ENCODE assay signal across 8 mouse cellular contexts in genomic region chr3:105053698-105054001, GRCm38 (mm10). TPM values are rescaled to one million over a fixed set of nuclear protein-coding genes. Genes with fewer than 3 reads are reported as not detected.
DNase-seq lines count a peak whose midpoint lies in the region; ATAC-seq and TF ChIP-seq lines count a peak whose summit lies in the region.

No protein-coding gene starts in this region.

- peak overlapping the region; percentile 72 for H3K4me3 ChIP-seq in heart, embryonic 12.5 days
- H3K4me3 ChIP-seq in CH12.LX (replicated peaks in 1 of 3; ENCODE audit: low read depth in 2 of 3, low read length in 2 of 3, poor library complexity in 1 of 3), result no peak overlapping the region
- H3K4me3 ChIP-seq in forebrain, postnatal 0 days (ENCODE audit: low read depth, low read length), result peak overlapping the region; percentile 67
- peak overlapping the region; percentile 70 for H3K4me3 ChIP-seq in liver, postnatal 0 days (ENCODE audit: low read depth, low read length)

- no peaks in the 10 kb centered on the region for H3K36me3 ChIP-seq in heart, embryonic 12.5 days
- H3K36me3 ChIP-seq in CH12.LX (replicated peaks in 1 of 2; ENCODE audit: control insufficient read depth in 1 of 2, insufficient read depth in 1 of 2, low read length in 1 of 2), result no peaks in the 10 kb centered on the region
- H3K36me3 ChIP-seq in forebrain, postnatal 0 days (ENCODE audit: insufficient read depth), result no peaks in the 10 kb centered on the region
- no peaks in the 10 kb centered on the region for H3K36me3 ChIP-seq in liver, postnatal 0 days (replicated peaks; ENCODE audit: insufficient read depth, low read length)

- no peak for DNase-seq in heart, postnatal 10 days
- DNase-seq in CH12.LX (ENCODE audit: extremely low read depth), result no peak
- no peak for DNase-seq in forebrain, postnatal 0 days
- no peak for DNase-seq in liver, postnatal 0 days
- DNase-seq in urinary bladder, adult 2 months (ENCODE audit: low spot score), result no peak
- DNase-seq in layer of hippocampus, postnatal 25 days (ENCODE audit: extremely low spot score in 1 of 2, low spot score in 1 of 2), result no peak
- no peak for DNase-seq in ovary, postnatal 14 days (ENCODE audit: low spot score)

- intact Hi-C loops in heart, postnatal 10 days (cut with DNase I), result loop anchor here (2.0 kb wide), 3 partner anchors 17 to 189 kb away; partner anchors contain the start of genes Capza1 and St7l

- dilution Hi-C loops in CH12.LX (cut with MboI; ENCODE audit: extremely low pct_ligation_motif_present, extremely low pct_unique_long_range_greater_than_20kb, low sequenced_read_pairs), result no loop called here

- in situ Hi-C loops in CH12.LX (cut with MboI; ENCODE audit: low pct_ligation_motif_present, low pct_unique_long_range_greater_than_20kb, low sequenced_read_pairs), result loop anchor here (10.0 kb wide), 1 partner anchor 269 kb away; the partner anchor contains the start of genes Fam19a3, Ppm1j and Rhoc

- no peak for TF ChIP-seq CTCF in CH12.LX (conservative IDR thresholded peaks at IDR 0.05 in 1 of 2, IDR thresholded peaks at IDR 0.05 in 1 of 2; ENCODE audit: low read depth in 2 of 2, low read length in 2 of 2)
- no peak for TF ChIP-seq CTCF in forebrain, postnatal 0 days (IDR thresholded peaks at IDR 0.05; ENCODE audit: low read depth)
- no peak for TF ChIP-seq CTCF in liver, postnatal 0 days (IDR thresholded peaks at IDR 0.05; ENCODE audit: low read depth)

- no peaks in the 10 kb centered on the region for H3K9me3 ChIP-seq in heart, embryonic 12.5 days (replicated peaks)
- no peaks in the 10 kb centered on the region for H3K9me3 ChIP-seq in CH12.LX (replicated peaks; ENCODE audit: low read length)
- H3K9me3 ChIP-seq in forebrain, postnatal 0 days (ENCODE audit: low read length), result no peaks in the 10 kb centered on the region
- no peaks in the 10 kb centered on the region for H3K9me3 ChIP-seq in liver, postnatal 0 days (ENCODE audit: low read length)

- H3K27ac ChIP-seq in heart, embryonic 12.5 days (ENCODE audit: poor library complexity, severe bottlenecking), result peak overlapping the region; percentile 91
- H3K27ac ChIP-seq in CH12.LX (ENCODE audit: insufficient read depth, low read depth), result no peak overlapping the region
- H3K27ac ChIP-seq in forebrain, postnatal 0 days (ENCODE audit: low read depth, low read length), result peak overlapping the region; percentile 71
- H3K27ac ChIP-seq in liver, postnatal 0 days (ENCODE audit: low read depth), result 0 out of 2 replicates have a peak overlapping the region, but pooled peaks have one; percentile 36

- no peak for ATAC-seq in heart, embryonic 12.5 days (ENCODE audit: insufficient number of reproducible peaks, low FRiP score)
- ATAC-seq in forebrain, postnatal 0 days, result no peak
- no peak for ATAC-seq in liver, postnatal 0 days

- no peak for TF ChIP-seq EP300 in CH12.LX (IDR thresholded peaks at IDR 0.05; ENCODE audit: low read length)
- no peak for TF ChIP-seq EP300 in liver, postnatal 0 days (IDR thresholded peaks at IDR 0.05; ENCODE audit: low read depth)

- no peak for TF ChIP-seq POLR2A in CH12.LX (IDR thresholded peaks at IDR 0.05; ENCODE audit: low read depth, low read length)

- H3K9ac ChIP-seq in heart, embryonic 12.5 days, result peak overlapping the region; percentile 73
- no peak overlapping the region for H3K9ac ChIP-seq in CH12.LX (ENCODE audit: insufficient read depth, low read depth)
- H3K9ac ChIP-seq in forebrain, postnatal 0 days, result peak overlapping the region; percentile 80
- no peak overlapping the region for H3K9ac ChIP-seq in liver, postnatal 0 days (replicated peaks)

- H3K4me2 ChIP-seq in heart, embryonic 12.5 days, result peak overlapping the region; percentile 81
- peak overlapping the region; percentile 99 for H3K4me2 ChIP-seq in CH12.LX (ENCODE audit: insufficient read depth, low read depth, poor library complexity, severe bottlenecking)
- peak overlapping the region; percentile 87 for H3K4me2 ChIP-seq in forebrain, postnatal 0 days (ENCODE audit: low read depth)
- peak overlapping the region; percentile 71 for H3K4me2 ChIP-seq in liver, postnatal 0 days (ENCODE audit: low read depth, low read length)

- H3K79me2 ChIP-seq in CH12.LX (replicated peaks; ENCODE audit: control insufficient read depth, extremely low read depth, insufficient read depth, poor library complexity, severe bottlenecking), result no peaks in the 10 kb centered on the region

- no peaks in the 10 kb centered on the region for H3K27me3 ChIP-seq in heart, embryonic 12.5 days (replicated peaks)
- peaks cover 7% of the 10 kb centered on the region for H3K27me3 ChIP-seq in CH12.LX (replicated peaks)
- no peaks in the 10 kb centered on the region for H3K27me3 ChIP-seq in forebrain, postnatal 0 days (ENCODE audit: insufficient read depth, low read length)
- H3K27me3 ChIP-seq in liver, postnatal 0 days (ENCODE audit: insufficient read depth, low read length), result peaks cover 7% of the 10 kb centered on the region; the same call in 1 of the 2 replicates

- no peak for TF ChIP-seq RAD21 in CH12.LX (IDR thresholded peaks at IDR 0.05; ENCODE audit: low read depth, low read length)

- WGBS in heart, embryonic 12.5 days, result 58% methylated on average over 4 of the region's 4 CpGs
- WGBS in forebrain, postnatal 0 days, result 75% methylated on average over 4 of the region's 4 CpGs
- 61% methylated on average over 4 of the region's 4 CpGs for WGBS in liver, postnatal 0 days (ENCODE audit: insufficient replicate concordance)

- H3K4me1 ChIP-seq in heart, embryonic 12.5 days (replicated peaks), result peaks cover 49% of the 10 kb centered on the region
- peaks cover 8 to 21% of the 10 kb centered on the region in 2 experiments for H3K4me1 ChIP-seq in CH12.LX (ENCODE audit: control insufficient read depth in 1 of 2, insufficient read depth in 2 of 2)
- H3K4me1 ChIP-seq in forebrain, postnatal 0 days (ENCODE audit: insufficient read depth), result peaks cover 21% of the 10 kb centered on the region
- H3K4me1 ChIP-seq in liver, postnatal 0 days (ENCODE audit: insufficient read depth), result peaks cover 10% of the 10 kb centered on the region

TF ChIP-seq in CH12.LX, 34 proteins besides CTCF, POLR2A, EP300 and RAD21:
- TF ChIP-seq MAZ (IDR thresholded peaks at IDR 0.05; ENCODE audit: low read depth, low read length) (no peak), MEF2A (IDR thresholded peaks at IDR 0.05; ENCODE audit: borderline replicate concordance, low read depth, low read length) (no peak), SIN3A (IDR thresholded peaks at IDR 0.05; ENCODE audit: low read length) (no peak), USF2 (conservative IDR thresholded peaks at IDR 0.05; ENCODE audit: low read depth, low read length) (no peak), NRF1 (IDR thresholded peaks at IDR 0.05; ENCODE audit: low read depth, low read length) (no peak), E2F4 (IDR thresholded peaks at IDR 0.05; ENCODE audit: insufficient replicate concordance, low read depth, low read length) (no peak), MAFK (IDR thresholded peaks at IDR 0.05; ENCODE audit: insufficient replicate concordance, low read length) (no peak), CHD2 (IDR thresholded peaks at IDR 0.05; ENCODE audit: low read length) (no peak), BHLHE40 (IDR thresholded peaks at IDR 0.05; ENCODE audit: low read depth, low read length) (no peak), UBTF (IDR thresholded peaks at IDR 0.05; ENCODE audit: low read depth, low read length) (no peak), POLR2AphosphoS2 (IDR thresholded peaks at IDR 0.05; ENCODE audit: low read depth, low read length) (no peak), HCFC1 (IDR thresholded peaks at IDR 0.05; ENCODE audit: low read depth, low read length) (no peak), KAT2A (IDR thresholded peaks at IDR 0.05; ENCODE audit: insufficient replicate concordance, low read length) (no peak), GABPA (IDR thresholded peaks at IDR 0.05; ENCODE audit: insufficient replicate concordance, low read depth, low read length) (no peak), JUND (conservative IDR thresholded peaks at IDR 0.05; ENCODE audit: low read depth, low read length) (no peak), ZKSCAN1 (IDR thresholded peaks at IDR 0.05; ENCODE audit: borderline replicate concordance, low read depth, low read length) (no peak)

RNA-seq across cellular contexts. Expression of gene Cttnbp2nl, which starts 0.7 kb away (rescaled TPM):
- 40.1 and 43.3 TPM in 2 replicates for polyA plus RNA-seq in heart, embryonic 12.5 days (2016; fragmentation: Nextera tagmentation; extraction: Ambion mirVana)
- 10 to 100 TPM; 33.4 to 33.5 TPM for total RNA-seq in heart, postnatal 10 days (2021)
- total RNA-seq in CH12.LX (2012; rRNA removed) (0.17 and 0.21 TPM in 2 replicates), CH12.LX (2014; rRNA removed) (0.28 and 0.43 TPM in 2 replicates)
- polyA plus RNA-seq in CH12.LX (2012; ENCODE audit: insufficient read length, low read depth), result 0.70 and 0.78 TPM in 2 replicates
- total RNA-seq in forebrain, postnatal 0 days (2014; rRNA removed), result 27.9 and 31.7 TPM in 2 replicates
- 32.9 and 44.9 TPM in 2 replicates for polyA plus RNA-seq in forebrain, postnatal 0 days (2015; fragmentation: Nextera tagmentation; extraction: Ambion mirVana)
- polyA plus RNA-seq in liver, postnatal 0 days (2015; fragmentation: Nextera tagmentation; extraction: Ambion mirVana), result 2.2 and 4.2 TPM in 2 replicates
- 4.0 and 7.9 TPM in 2 replicates for polyA plus RNA-seq in urinary bladder, adult 2 months (2012; rRNA removed)
- 10 to 100 TPM; 26.4 to 26.6 TPM for total RNA-seq in layer of hippocampus, postnatal 25 days (2021)

RNA-seq across cellular contexts. Expression of gene 4930564D02Rik, which starts 13.0 kb away (rescaled TPM):
- not detected in 2 replicates for polyA plus RNA-seq in heart, embryonic 12.5 days (2016; fragmentation: Nextera tagmentation; extraction: Ambion mirVana)
- not detected for total RNA-seq in heart, postnatal 10 days (2021)
- not detected in 2 replicates for total RNA-seq in CH12.LX (2012; rRNA removed)
- total RNA-seq in CH12.LX (2014; rRNA removed), result not detected in 2 replicates
- not detected in 2 replicates for polyA plus RNA-seq in CH12.LX (2012; ENCODE audit: insufficient read length, low read depth)
- total RNA-seq in forebrain, postnatal 0 days (2014; rRNA removed), result not detected in 2 replicates
- polyA plus RNA-seq in forebrain, postnatal 0 days (2015; fragmentation: Nextera tagmentation; extraction: Ambion mirVana), result not detected in 2 replicates
- not detected in 2 replicates for polyA plus RNA-seq in liver, postnatal 0 days (2015; fragmentation: Nextera tagmentation; extraction: Ambion mirVana)
- not detected in 2 replicates for polyA plus RNA-seq in urinary bladder, adult 2 months (2012; rRNA removed)
- total RNA-seq in layer of hippocampus, postnatal 25 days (2021), result not detected

Comparison
In these comparisons a context has a peak if more than half of its experiments do, and no peak if none do; other contexts are left out.
1. H3K4me3 ChIP-seq: peak in heart, embryonic 12.5 days (single experiment), forebrain, postnatal 0 days (single experiment) and liver, postnatal 0 days (single experiment); none in CH12.LX (0 of 3).
2. H3K9ac ChIP-seq: peak in heart, embryonic 12.5 days (single experiment) and forebrain, postnatal 0 days (single experiment); none in CH12.LX (single experiment) and liver, postnatal 0 days (single experiment).
3. Peak in every context shown above with its lines, with median percentiles within 50 percentile points of each other: H3K4me2 ChIP-seq.